Mouse (Mus musculus) heart, embryonic 14.5 days (tissue): Measurements from ENCODE around the gene Pawr. TPM values are rescaled to one million over a fixed set of nuclear protein-coding genes. Genes with fewer than 3 reads are reported as not detected.

ENCODE experiments used
- ATAC-seq: fragments of 200-750 bp; cut with Nextera tagmentation; 2 replicates; pipeline ENCODE4 v1.8.0; 2017; ENCODE audit warnings: low read depth, moderate TSS enrichment; ENCODE audit not compliant: insufficient number of reproducible peaks, insufficient read depth, low FRiP score
- H3K27ac ChIP-seq, 2 experiments: fragments of 200-500 bp in 1 of 2; fragments of 300-500 bp in 1 of 2; sonication (generic) in 1 of 2; replicated peaks in 1 of 2; 2 replicates each; pipeline ENCODE4 v1.5.1; 2012 to 2014; ENCODE audit warnings: low read depth in 2 of 2, low read length in 2 of 2, control low read depth in 1 of 2, mild to moderate bottlenecking in 1 of 2, mixed read lengths in 1 of 2; ENCODE audit not compliant: control insufficient read depth in 1 of 2, insufficient read depth in 1 of 2
- H3K27me3 ChIP-seq: fragments of 300-500 bp; sonication (generic); 2 replicates; pipeline ENCODE4 v1.6.1; 2014; ENCODE audit warnings: mild to moderate bottlenecking, low read length, control low read depth; ENCODE audit not compliant: control insufficient read depth, insufficient read depth
- H3K36me3 ChIP-seq: fragments of 300-500 bp; sonication (generic); 2 replicates; pipeline ENCODE4 v1.6.1; 2014; ENCODE audit warnings: mild to moderate bottlenecking, control low read depth, low read length, mixed read lengths; ENCODE audit not compliant: control insufficient read depth, insufficient read depth
- H3K4me1 ChIP-seq, 2 experiments: fragments of 200-500 bp in 1 of 2; fragments of 300-500 bp in 1 of 2; sonication (generic) in 1 of 2; 2 replicates each; pipeline ENCODE4 v1.6.1; 2012 to 2014; ENCODE audit warnings: low read length in 2 of 2, control low read depth in 1 of 2, mixed read lengths in 1 of 2; ENCODE audit not compliant: control insufficient read depth in 2 of 2, insufficient read depth in 2 of 2
- H3K4me2 ChIP-seq: fragments of 300-500 bp; sonication (generic); 2 replicates; pipeline ENCODE4 v1.6.1; 2014; ENCODE audit warnings: mild to moderate bottlenecking, low read length
- H3K4me3 ChIP-seq, 2 experiments: fragments of 200-500 bp in 1 of 2; fragments of 300-500 bp in 1 of 2; sonication (generic) in 1 of 2; 2 replicates each; pipeline ENCODE4 v1.5.1; 2012 to 2014; ENCODE audit warnings: low read length in 2 of 2, mild to moderate bottlenecking in 2 of 2, control low read depth in 1 of 2, low read depth in 1 of 2, moderate library complexity in 1 of 2; ENCODE audit not compliant: control insufficient read depth in 1 of 2, insufficient read depth in 1 of 2
- H3K9ac ChIP-seq: fragments of 300-500 bp; sonication (generic); 2 replicates; pipeline ENCODE4 v1.6.1; 2014; ENCODE audit warnings: mild to moderate bottlenecking, low read length
- H3K9me3 ChIP-seq: fragments of 300-500 bp; sonication (generic); 2 replicates; pipeline ENCODE4 v1.6.1; 2016; ENCODE audit warnings: low read length, control low read depth; ENCODE audit not compliant: control insufficient read depth
- WGBS: fragments of 180-500 bp; shearing (Covaris S2); extraction: QIAGEN DNeasy Blood & Tissue Kit; methylation state at CpG from one replicate; pipeline ENCODE4 v1.1.7; 2014; 5-methylcytosine and 5-hydroxymethylcytosine counted together
- polyA plus RNA-seq: library from polyadenylated mRNA; unstranded; fragments of >200 nt; fragmentation: Nextera tagmentation; extraction: Ambion mirVana; gene quantifications from 2 replicates; pipeline ENCODE4 v1.2.1, GENCODE M21; 2014

Pawr gene
- polyA plus RNA-seq, 1 experiment from 2014 or later: 12.4 TPM

DNA sequence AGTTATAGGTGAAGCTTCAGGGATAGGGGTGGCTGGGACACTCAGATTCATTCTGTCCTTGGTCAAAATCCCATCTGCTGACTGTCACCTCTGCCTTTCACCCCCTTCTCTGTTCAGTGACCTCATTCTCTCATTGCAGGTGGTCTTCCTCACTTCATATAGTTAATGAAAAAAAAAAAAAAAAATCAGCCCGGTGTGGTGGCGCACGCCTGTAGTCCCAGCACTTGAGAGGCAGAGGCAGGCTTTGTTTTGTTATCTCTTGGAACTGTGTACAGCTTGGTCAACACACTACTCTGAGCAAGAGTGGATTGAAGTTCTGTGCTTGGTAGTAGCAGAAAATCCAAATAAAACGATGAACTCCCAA lies 44.5 kb upstream of the Pawr start:
- Histone ChIP-seq H3K9ac (no peak overlapping the region), H3K4me3 (no peak overlapping the region), H3K9me3 (no peaks in the 10 kb centered on the region), H3K4me2 (no peak overlapping the region), H3K27ac (no peak overlapping the region), H3K27me3 (no peaks in the 10 kb centered on the region), H3K36me3 (no peaks in the 10 kb centered on the region; the same call in 1 of the 2 replicates), H3K4me1 (peaks cover 0 to 2% of the 10 kb centered on the region in 2 experiments; a peak in 1 of 4 replicates)
- 51% methylated on average over 4 of the region's 4 CpGs for WGBS
- no peak for ATAC-seq

DNA sequence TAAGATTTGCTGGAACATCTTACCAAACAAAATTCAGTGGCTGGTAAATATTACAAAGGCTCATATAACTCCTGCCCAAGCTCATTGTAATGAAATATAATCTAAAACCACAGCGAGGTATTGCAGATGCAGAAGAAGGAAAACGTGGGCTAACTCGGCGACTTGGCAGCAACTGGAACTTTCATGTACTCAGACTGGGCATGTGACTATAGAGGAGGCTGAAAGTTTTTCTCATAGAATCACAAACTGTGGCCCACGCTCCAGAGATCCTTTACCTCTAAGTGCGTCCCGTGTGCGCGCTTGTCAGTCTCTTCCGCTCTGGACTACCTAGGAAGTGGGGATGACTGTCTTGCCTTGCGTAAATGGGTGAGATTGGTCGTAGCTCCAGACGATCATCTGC lies 41.9 kb upstream of the Pawr start:
- 90% methylated on average over 13 of the region's 13 CpGs for WGBS
- H3K4me3 ChIP-seq: no peak overlapping the region
- H3K27ac ChIP-seq: no peak overlapping the region
- H3K27me3 ChIP-seq: no peaks in the 10 kb centered on the region
- H3K36me3 ChIP-seq: no peaks in the 10 kb centered on the region
- H3K9ac ChIP-seq: no peak overlapping the region; the same call in 1 of the 2 replicates
- no peak for ATAC-seq
- no peaks in the 10 kb centered on the region for H3K4me1 ChIP-seq
- no peak overlapping the region for H3K4me2 ChIP-seq
- no peaks in the 10 kb centered on the region for H3K9me3 ChIP-seq

DNA sequence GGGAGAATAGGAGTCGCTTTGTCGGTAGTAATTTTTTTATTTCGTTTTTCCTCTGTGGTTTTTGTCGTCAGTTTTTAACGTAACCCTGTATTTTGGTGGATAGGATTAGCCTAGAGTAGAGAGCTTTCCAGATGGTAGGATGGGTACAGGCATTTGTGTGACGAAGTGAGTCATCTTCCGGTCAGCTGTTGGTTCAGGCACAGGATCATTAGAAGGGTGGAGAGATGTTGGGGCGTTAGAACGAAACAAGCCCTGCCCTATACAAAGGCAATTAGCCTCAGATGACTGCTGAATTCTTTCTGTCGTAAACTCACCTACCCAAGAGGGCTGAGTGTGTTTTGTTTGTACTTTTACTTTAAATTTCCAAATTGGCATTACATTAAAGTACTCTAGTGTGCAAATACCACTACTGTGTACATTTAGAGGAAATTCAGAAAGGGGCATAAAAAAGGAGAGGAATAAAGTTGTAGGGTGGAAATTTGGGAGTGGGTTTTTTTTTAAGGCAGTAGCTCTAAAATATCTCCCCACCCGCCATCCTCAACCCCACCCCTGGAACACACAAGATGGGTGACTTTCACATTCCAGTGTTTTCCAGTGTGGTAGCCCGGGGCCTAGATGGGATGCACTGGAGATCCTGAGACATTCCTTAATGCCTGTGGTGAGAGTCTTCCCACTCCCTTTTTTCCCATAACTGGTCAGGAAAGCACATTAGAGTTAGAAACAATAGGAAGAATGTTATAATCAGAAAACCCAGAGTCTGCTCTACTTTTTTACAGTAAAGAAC lies 40.0 kb upstream of the Pawr start:
- Histone ChIP-seq H3K9me3 (no peaks in the 10 kb centered on the region), H3K36me3 (no peaks in the 10 kb centered on the region), H3K4me1 (no peaks in the 10 kb centered on the region), H3K27me3 (no peaks in the 10 kb centered on the region), H3K27ac (no peak overlapping the region), H3K4me3 (no peak overlapping the region), H3K4me2 (no peak overlapping the region), H3K9ac (no peak overlapping the region)
- no peak for ATAC-seq
- 90% methylated on average over 12 of the region's 12 CpGs for WGBS

DNA sequence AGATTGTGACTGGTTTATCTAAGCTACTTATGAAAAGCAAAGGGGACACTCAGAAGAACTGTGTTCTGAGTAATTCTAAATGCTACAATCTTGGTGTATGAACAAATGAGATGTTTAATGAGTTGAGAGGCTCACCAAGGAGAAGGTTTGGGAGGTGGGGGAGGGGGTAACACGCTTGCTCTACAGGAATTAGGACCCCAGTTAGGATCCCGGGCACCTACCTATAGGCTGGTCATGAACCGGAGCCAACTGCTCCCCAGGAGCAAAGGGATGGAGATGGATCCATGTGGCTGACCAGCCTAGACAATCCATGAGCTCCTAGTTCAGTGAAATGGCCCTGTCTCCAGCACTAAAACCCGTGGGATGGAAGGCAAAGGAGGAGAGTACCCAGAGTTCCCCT lies 39.3 kb upstream of the Pawr start:
- Histone ChIP-seq H3K9me3 (no peaks in the 10 kb centered on the region), H3K36me3 (no peaks in the 10 kb centered on the region), H3K4me3 (no peak overlapping the region), H3K9ac (no peak overlapping the region), H3K27me3 (no peaks in the 10 kb centered on the region), H3K4me1 (no peaks in the 10 kb centered on the region), H3K4me2 (no peak overlapping the region), H3K27ac (no peak overlapping the region)
- no peak for ATAC-seq
- WGBS: 87% methylated on average over 4 of the region's 4 CpGs

DNA sequence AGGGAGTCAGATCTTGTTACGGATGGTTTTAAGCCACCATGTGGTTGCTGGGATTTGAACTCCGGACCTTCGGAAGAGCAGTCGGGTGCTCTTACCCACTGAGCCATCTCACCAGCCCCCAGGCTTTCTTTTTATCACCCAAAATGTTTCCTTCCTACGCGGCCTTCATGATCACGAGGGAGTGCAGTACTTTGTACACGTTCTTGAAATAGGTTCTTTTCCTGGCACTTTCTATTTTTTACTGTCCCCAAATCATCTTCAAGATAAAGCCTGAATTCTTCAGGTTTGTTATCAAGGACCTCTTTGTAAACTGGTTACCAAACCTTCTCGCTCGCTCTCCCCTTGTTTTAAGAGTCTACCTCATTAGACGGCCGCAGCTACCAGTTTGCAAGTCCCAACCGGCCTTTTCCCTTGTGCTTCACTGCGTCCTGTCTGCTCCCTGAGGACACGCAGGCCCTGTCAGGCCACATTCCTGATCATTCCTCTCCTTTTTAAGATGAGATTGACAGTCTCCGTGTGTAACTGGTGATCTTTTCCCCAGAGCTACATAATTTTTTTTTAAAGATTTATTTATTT lies 38.2 kb upstream of the Pawr start:
- no peak overlapping the region for H3K9ac ChIP-seq
- no peaks in the 10 kb centered on the region for H3K36me3 ChIP-seq
- no peaks in the 10 kb centered on the region for H3K9me3 ChIP-seq
- WGBS: 57% methylated on average over 16 of the region's 16 CpGs
- H3K4me3 ChIP-seq: no peak overlapping the region
- H3K4me1 ChIP-seq: no peaks in the 10 kb centered on the region
- ATAC-seq: no peak
- H3K27me3 ChIP-seq: no peaks in the 10 kb centered on the region
- H3K27ac ChIP-seq: no peak overlapping the region
- H3K4me2 ChIP-seq: no peak overlapping the region

DNA sequence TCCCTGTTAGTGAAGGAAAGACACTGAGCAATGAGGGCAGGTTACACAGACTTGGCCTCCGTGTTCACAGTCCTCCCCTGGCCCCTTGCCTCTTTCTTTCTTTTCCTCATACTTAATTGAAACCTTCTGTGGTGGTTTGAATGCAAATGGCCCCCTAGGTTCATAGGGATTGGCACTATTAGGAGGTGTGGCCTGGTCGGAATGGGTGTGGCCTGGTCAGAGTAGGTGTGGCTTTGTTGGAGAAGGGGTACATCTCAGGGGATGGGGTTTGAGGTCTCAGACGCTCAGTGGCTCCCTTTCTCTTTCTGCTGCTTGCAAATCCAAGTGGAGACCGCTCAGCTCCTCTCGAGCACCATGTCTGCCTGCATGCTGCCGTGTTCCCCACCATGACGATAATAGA lies 37.2 kb upstream of the Pawr start:
- Histone ChIP-seq H3K27ac (no peak overlapping the region), H3K4me2 (no peak overlapping the region), H3K4me3 (no peak overlapping the region), H3K36me3 (no peaks in the 10 kb centered on the region), H3K27me3 (no peaks in the 10 kb centered on the region), H3K4me1 (no peaks in the 10 kb centered on the region), H3K9ac (no peak overlapping the region), H3K9me3 (no peaks in the 10 kb centered on the region)
- ATAC-seq: no peak
- 84% methylated on average over 7 of the region's 7 CpGs for WGBS

DNA sequence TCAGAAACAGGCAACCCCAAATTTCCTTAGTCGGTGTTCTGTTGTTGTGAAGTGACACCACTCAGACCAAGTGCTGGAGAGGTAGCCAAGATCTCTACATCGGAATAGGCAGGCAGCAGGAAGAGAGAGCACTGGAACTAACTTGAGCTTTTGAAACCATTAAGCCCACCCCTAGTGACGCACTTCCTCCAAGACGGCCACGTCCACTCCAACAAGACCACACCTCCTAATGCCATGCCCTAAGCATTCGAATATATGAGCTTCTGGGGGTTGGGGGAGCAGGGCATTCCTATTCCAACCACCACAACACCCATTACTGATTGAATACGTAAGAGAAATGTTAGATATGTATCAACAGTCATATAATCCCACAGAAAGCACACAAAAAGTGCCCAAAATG lies 35.5 kb upstream of the Pawr start:
- no peak overlapping the region for H3K4me3 ChIP-seq
- H3K9ac ChIP-seq: no peak overlapping the region
- no peaks in the 10 kb centered on the region for H3K36me3 ChIP-seq
- H3K4me2 ChIP-seq: no peak overlapping the region
- WGBS: 85% methylated on average over 7 of the region's 7 CpGs
- no peaks in the 10 kb centered on the region for H3K9me3 ChIP-seq
- H3K27ac ChIP-seq: no peak overlapping the region
- H3K4me1 ChIP-seq: no peaks in the 10 kb centered on the region
- H3K27me3 ChIP-seq: no peaks in the 10 kb centered on the region
- ATAC-seq: no peak

DNA sequence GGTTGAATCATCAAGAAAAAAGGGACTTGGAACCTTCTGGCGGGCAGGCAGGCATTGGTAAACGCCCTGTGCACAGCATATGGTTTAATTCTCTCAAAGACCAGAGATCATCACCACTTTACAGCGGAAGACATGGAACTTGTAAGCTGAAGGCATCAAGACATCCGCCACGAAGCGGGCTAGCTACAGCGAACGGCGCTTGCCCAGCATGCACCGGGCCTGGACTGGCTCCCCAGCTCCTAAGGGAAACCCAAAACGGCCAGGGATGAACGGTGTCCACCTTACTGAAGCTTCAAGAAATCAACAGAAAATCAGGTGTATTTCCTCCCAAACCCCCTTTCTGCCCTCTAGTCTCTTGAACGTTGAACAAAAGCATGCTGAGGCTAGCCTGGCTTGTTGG lies 33.7 kb upstream of the Pawr start:
- Histone ChIP-seq H3K36me3 (no peaks in the 10 kb centered on the region), H3K4me2 (no peak overlapping the region), H3K9me3 (no peaks in the 10 kb centered on the region), H3K27me3 (no peaks in the 10 kb centered on the region), H3K27ac (no peak overlapping the region), H3K9ac (no peak overlapping the region), H3K4me1 (no peaks in the 10 kb centered on the region), H3K4me3 (no peak overlapping the region)
- no peak for ATAC-seq
- WGBS: 89% methylated on average over 13 of the region's 13 CpGs
